Comparison of ENCODE assay signal across 11 mouse cellular contexts in the genomic region with DNA sequence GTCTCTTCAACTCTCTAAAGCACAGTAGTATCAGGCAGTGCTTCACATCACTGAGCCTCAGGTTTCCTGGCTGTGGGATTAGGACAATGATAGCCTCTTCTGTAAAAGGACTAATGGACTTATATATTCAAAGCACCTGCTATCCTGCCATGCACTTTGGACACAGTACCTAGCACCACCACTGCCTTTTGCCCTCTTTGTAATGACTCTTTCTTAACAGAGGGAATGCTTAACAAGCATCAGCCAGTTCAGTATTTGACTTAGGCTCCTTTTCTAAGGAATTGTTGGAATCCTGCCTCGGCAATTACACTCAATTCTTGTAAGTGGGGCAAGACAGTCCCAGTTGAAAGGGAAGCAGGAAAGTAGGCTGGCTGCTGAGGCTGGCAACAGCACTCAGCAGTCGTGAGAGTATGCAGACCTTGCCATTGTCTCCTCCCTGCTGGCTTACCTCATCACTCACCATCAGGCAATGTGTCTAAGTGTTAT.
DNase-seq lines count a peak whose midpoint lies in the region; ATAC-seq and TF ChIP-seq lines count a peak whose summit lies in the region.
"Had no signal": no experiment of that assay in that cellular context is flagged by ENCODE, and none has a peak within 500 bp of the region (broad histone marks: within the 10 kb centered on the region; RNA-seq: fewer than 3 reads in every experiment).

No protein-coding gene starts in this region.

- no peak overlapping the region for H3K27ac ChIP-seq in kidney, embryonic 14.5 days (ENCODE audit: low read depth, low read length)
- no peak overlapping the region for H3K27ac ChIP-seq in forebrain, embryonic 13.5 days
- H3K27ac ChIP-seq in intestine, postnatal 0 days (ENCODE audit: low read depth, low read length) = no peak overlapping the region
- H3K27ac ChIP-seq in neural tube, embryonic 13.5 days (replicated peaks) = peak overlapping the region; percentile 46; the same call in 1 of the 2 replicates
- H3K27ac ChIP-seq: limb, embryonic 12.5 days; stomach, embryonic 15.5 days had no signal

- no peaks in the 10 kb centered on the region for H3K4me1 ChIP-seq in kidney, embryonic 14.5 days (ENCODE audit: control insufficient read depth, insufficient read depth, low read length)
- H3K4me1 ChIP-seq in forebrain, embryonic 13.5 days = peaks cover 20% of the 10 kb centered on the region
- no peaks in the 10 kb centered on the region for H3K4me1 ChIP-seq in intestine, postnatal 0 days (replicated peaks; ENCODE audit: control insufficient read depth, insufficient read depth, low read length)
- H3K4me1 ChIP-seq in neural tube, embryonic 13.5 days (replicated peaks) = peaks cover 17% of the 10 kb centered on the region
- H3K4me1 ChIP-seq: limb, embryonic 12.5 days; stomach, embryonic 15.5 days had no signal

- no peaks in the 10 kb centered on the region for H3K36me3 ChIP-seq in kidney, embryonic 14.5 days (ENCODE audit: control insufficient read depth, insufficient read depth, low read length)
- H3K36me3 ChIP-seq in forebrain, embryonic 13.5 days (ENCODE audit: poor library complexity, severe bottlenecking) = no peaks in the 10 kb centered on the region
- no peaks in the 10 kb centered on the region for H3K36me3 ChIP-seq in intestine, postnatal 0 days (ENCODE audit: control insufficient read depth, insufficient read depth)
- H3K36me3 ChIP-seq in neural tube, embryonic 13.5 days = no peaks in the 10 kb centered on the region
- H3K36me3 ChIP-seq: limb, embryonic 12.5 days; stomach, embryonic 15.5 days had no signal

- no peak overlapping the region for H3K4me2 ChIP-seq in kidney, embryonic 14.5 days (replicated peaks; ENCODE audit: low read depth, low read length)
- no peak overlapping the region for H3K4me2 ChIP-seq in forebrain, embryonic 13.5 days
- no peak overlapping the region for H3K4me2 ChIP-seq in intestine, postnatal 0 days (replicated peaks; ENCODE audit: low read depth)
- no peak overlapping the region for H3K4me2 ChIP-seq in neural tube, embryonic 13.5 days
- H3K4me2 ChIP-seq: limb, embryonic 12.5 days; stomach, embryonic 15.5 days had no signal

- H3K4me3 ChIP-seq in kidney, embryonic 14.5 days (ENCODE audit: low read length) = no peak overlapping the region
- no peak overlapping the region for H3K4me3 ChIP-seq in forebrain, embryonic 13.5 days
- H3K4me3 ChIP-seq in intestine, postnatal 0 days (ENCODE audit: low read depth, low read length) = no peak overlapping the region
- H3K4me3 ChIP-seq in neural tube, embryonic 13.5 days = no peak overlapping the region
- H3K4me3 ChIP-seq: limb, embryonic 12.5 days; stomach, embryonic 15.5 days had no signal

- no peak for TF ChIP-seq CTCF in intestine, postnatal 0 days (IDR thresholded peaks at IDR 0.05; ENCODE audit: low read depth)

- peak; percentile 68 for DNase-seq in kidney, adult 9 months
- no peak for DNase-seq in adrenal gland, adult 2 months
- DNase-seq: gastrocnemius, postnatal 14 days had no signal

- 23% methylated on average over 2 of the region's 2 CpGs for WGBS in kidney, embryonic 14.5 days
- 15% methylated on average over 2 of the region's 2 CpGs for WGBS in forebrain, embryonic 13.5 days
- 7% methylated on average over 2 of the region's 2 CpGs for WGBS in intestine, postnatal 0 days
- 8% methylated on average over 2 of the region's 2 CpGs for WGBS in neural tube, embryonic 13.5 days

- no peaks in the 10 kb centered on the region for H3K27me3 ChIP-seq in kidney, embryonic 14.5 days (ENCODE audit: control insufficient read depth, insufficient read depth, low read length)
- H3K27me3 ChIP-seq in forebrain, embryonic 13.5 days = no peaks in the 10 kb centered on the region
- H3K27me3 ChIP-seq in intestine, postnatal 0 days (replicated peaks; ENCODE audit: control insufficient read depth, insufficient read depth, low read length) = no peaks in the 10 kb centered on the region
- no peaks in the 10 kb centered on the region for H3K27me3 ChIP-seq in neural tube, embryonic 13.5 days
- H3K27me3 ChIP-seq: limb, embryonic 12.5 days; Patski; stomach, embryonic 15.5 days had no signal

- no peaks in the 10 kb centered on the region for H3K9me3 ChIP-seq in kidney, embryonic 14.5 days (ENCODE audit: control insufficient read depth, low read length)
- no peaks in the 10 kb centered on the region for H3K9me3 ChIP-seq in forebrain, embryonic 13.5 days (replicated peaks)
- no peaks in the 10 kb centered on the region for H3K9me3 ChIP-seq in intestine, postnatal 0 days (ENCODE audit: control insufficient read depth)
- H3K9me3 ChIP-seq in neural tube, embryonic 13.5 days = no peaks in the 10 kb centered on the region
- H3K9me3 ChIP-seq: limb, embryonic 12.5 days; stomach, embryonic 15.5 days had no signal

- no peak for ATAC-seq in kidney, embryonic 14.5 days (ENCODE audit: low FRiP score, low TSS enrichment)
- peak; percentile 73 for ATAC-seq in forebrain, embryonic 13.5 days
- peak; percentile 85 for ATAC-seq in intestine, postnatal 0 days
- ATAC-seq in neural tube, embryonic 13.5 days (ENCODE audit: low read depth) = peak; percentile 78; the same call in 1 of the 2 replicates
- ATAC-seq in granulocyte monocyte progenitor cell, adult 5-6 weeks (replicated peaks; ENCODE audit: poor library complexity, severe bottlenecking) = no peak
- ATAC-seq: Patski had no signal

- no peak overlapping the region for H3K9ac ChIP-seq in kidney, embryonic 14.5 days (ENCODE audit: low read depth, low read length)
- H3K9ac ChIP-seq in forebrain, embryonic 13.5 days = no peak overlapping the region
- H3K9ac ChIP-seq in intestine, postnatal 0 days (ENCODE audit: low read depth, low read length) = no peak overlapping the region
- no peak overlapping the region for H3K9ac ChIP-seq in neural tube, embryonic 13.5 days
- H3K9ac ChIP-seq: limb, embryonic 12.5 days; stomach, embryonic 15.5 days had no signal

Comparison
In these comparisons a context has a peak if more than half of its experiments do, and no peak if none do; other contexts are left out.
1. ATAC-seq: peak in forebrain, embryonic 13.5 days (single experiment), intestine, postnatal 0 days (single experiment) and neural tube, embryonic 13.5 days (single experiment); none in kidney, embryonic 14.5 days (single experiment) and granulocyte monocyte progenitor cell, adult 5-6 weeks (single experiment).